Mouse (Mus musculus) large intestine, adult 2 months (tissue): Measurements from ENCODE around the gene Card6. TPM values are rescaled to one million over a fixed set of nuclear protein-coding genes. Genes with fewer than 3 reads are reported as not detected.

Experiments used
- DNase-seq: peaks from one replicate; pipeline ENCODE4 v3.0.0-alpha.2; 2012; ENCODE audit warnings: low read depth, low spot score
- WGBS: fragments of 180-500 bp; shearing (Covaris S2); methylation state at CpG from one replicate; pipeline ENCODE4 v1.1.7; 2018; 5-methylcytosine and 5-hydroxymethylcytosine counted together
- polyA plus RNA-seq: library from polyadenylated mRNA; depleted of rRNA; stranded (reverse); fragments of >200 nt; gene quantifications from 2 replicates; pipeline ENCODE4 v1.2.3, GENCODE M21; 2012; rRNA removed

Gene Card6
- polyA plus RNA-seq, 1 experiment, result 1.5 TPM

DNA sequence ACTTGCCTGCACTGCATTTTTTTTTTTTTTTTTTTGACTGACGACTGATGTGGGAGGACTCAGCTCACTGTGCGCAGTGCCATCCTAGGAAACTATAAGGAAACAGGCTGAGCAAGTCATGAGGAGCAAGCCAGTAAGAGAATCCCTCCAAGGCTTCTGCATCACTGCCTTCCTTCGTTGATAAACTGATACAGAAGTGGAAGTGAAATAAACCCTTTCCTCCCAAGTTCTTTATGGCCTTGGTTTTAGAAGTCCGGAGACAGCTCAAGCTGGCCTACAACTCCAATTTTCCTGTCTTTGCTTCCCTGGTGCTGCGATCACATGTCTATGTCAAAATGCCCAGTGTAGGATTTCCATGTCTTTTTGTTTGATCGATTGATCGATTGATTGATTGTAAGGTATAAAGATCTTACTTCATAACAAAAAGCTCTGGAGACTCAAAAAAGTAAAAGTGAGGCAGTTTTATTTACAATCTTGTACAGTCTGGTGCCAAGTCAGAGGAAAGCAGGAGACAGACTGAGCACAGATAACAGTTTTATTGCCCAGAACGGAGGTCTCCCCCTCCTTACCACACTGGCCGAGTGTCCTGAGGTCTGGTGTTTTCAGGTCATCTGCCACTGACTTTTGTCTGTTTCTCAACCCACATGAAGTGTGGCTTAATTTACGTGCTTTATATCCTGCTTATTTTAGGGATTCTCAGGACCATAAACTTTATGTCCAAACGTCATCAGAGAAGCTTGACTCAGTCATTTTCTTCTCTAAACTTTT is 12.6 kb downstream of the Card6 start:
- no peak for DNase-seq
- WGBS, result 66% methylated on average over 11 of the region's 11 CpGs

GRCm38 (mm10) chr15:5090131-5090530 is 18.2 kb downstream of the Card6 start:
- no peak for DNase-seq
- WGBS, result 81% methylated on average over 10 of the region's 10 CpGs

- WGBS, result 50% methylated on average over 7 of the region's 7 CpGs
These were observed 19.3 kb downstream of the Card6 start for GRCm38 (mm10) chr15:5088850-5089608.

DNA sequence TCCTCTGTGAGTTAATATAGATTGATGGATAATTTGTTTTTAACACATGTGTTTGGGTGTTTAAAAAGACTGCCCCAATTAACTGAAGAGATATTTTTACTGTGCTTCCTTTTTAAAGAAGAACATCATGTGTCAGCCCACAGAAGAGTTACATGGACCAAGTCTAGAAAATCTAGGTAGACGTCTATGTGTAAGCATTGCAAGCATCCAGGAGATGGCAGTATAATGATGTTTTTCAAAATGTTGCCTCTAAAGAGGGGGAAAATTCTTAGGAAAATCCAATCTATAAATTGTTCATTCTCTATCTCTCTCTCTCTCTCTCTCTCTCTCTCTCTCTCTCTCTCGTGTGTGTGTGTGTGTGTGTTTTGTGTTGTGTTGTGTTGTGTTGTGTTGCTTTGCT is 22.2 kb downstream of the Card6 start:
- no peak for DNase-seq
- 12% methylated on average over 2 of the region's 2 CpGs for WGBS

More at GRCm38 (mm10) chr15:5088850-5089608, 19.3 kb downstream of the Card6 start:
- DNase-seq, result no peak

DNA sequence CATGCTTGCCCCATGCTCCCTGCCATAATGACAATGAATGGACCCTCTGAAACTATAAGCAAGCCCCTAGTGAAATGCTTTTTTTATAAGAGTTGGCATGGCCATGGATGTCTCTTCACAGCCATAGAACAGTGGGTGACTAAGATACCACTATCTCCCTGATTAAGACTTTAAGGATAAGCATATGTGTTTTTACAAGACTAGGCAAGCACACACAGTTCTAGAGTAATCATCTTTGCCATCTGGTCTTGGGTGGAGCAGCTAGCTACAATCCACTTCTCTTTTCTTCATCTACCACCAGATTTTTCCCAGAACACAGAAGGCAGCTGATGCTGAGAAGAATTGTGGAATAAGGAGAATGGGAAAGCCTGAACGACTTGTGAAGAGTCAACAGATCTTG is 27.1 kb downstream of the Card6 start:
- 69% methylated on average over 1 of the region's 1 CpGs for WGBS
- no peak for DNase-seq

DNA sequence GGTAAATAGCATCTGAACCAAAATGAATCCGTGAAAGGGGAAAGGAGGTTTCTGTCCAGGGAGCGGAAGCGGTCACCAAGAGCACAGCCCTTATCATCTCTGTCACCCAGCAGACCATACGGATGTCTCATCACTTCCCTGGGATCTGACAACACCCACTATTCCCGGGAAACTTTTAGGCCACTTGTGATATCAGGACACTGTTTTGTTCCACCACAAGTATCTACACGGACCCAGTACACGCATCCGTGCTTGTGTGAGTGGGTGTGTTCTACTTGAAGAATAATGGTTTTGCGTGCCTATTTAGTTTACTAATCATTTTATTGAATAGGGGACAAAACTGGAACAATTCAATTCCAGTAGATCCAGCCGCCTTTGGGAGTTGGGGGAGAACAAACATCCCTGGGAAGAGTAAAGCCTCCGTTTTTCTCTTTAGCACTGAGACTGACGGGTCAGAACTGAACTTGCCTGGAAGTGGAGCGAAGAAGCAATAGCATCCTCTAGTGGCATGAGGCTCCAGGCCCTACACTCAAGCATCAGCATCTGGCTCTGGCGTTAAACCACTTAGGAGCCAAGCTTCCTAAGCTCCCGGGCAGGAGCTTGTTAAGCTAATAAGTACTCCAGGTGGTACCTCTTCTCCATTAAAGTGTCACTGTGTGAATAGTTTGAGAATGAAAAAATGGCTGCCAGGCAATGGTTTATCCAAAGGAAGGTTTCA is 39.4 kb downstream of the Card6 start:
- WGBS, result 57% methylated on average over 15 of the region's 15 CpGs

DNA sequence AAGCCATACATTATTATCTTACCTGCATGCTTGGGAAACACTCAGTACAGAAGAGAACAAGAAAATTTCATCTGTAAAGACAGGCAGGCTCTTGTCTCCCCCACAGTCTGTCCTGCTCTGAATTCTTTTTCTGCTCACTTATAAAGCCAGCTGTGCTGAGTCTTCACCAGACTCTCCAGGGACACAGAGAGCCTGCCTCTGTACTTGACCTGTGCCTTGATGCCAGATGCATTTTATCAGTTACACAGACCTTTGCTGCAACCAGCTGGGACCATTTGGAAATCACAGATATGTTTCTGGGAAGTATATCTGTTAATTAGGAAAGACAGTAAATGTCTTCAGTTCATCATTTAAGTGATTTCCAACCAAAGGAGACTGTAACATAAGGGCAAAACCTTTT is 44.7 kb downstream of the Card6 start, which contains the start of gene C7:
Gene C7, minus strand, starts transcription at position 106 of the 400 bp plus-strand sequence.
- DNase-seq, result no peak

More for the DNA sequence above, 39.4 kb downstream of the Card6 start:
- no peak for DNase-seq

Other genes with a start within 250 kb of the Card6 start
- gene Mroh2b, start 209.8 kb downstream of the Card6 start, polyA plus RNA-seq, result not detected in 2 replicates
- gene C7, start 44.8 kb downstream of the Card6 start, polyA plus RNA-seq, result 0.52 and 2.5 TPM in 2 replicates
- gene Rpl37, start 8.1 kb upstream of the Card6 start, polyA plus RNA-seq, result 934 and 1,060 TPM in 2 replicates
- gene Prkaa1, start 35.3 kb upstream of the Card6 start, polyA plus RNA-seq, result 5.1 and 6.1 TPM in 2 replicates
- 3.4 and 5.2 TPM in 2 replicates for gene Ttc33, start 77.0 kb upstream of the Card6 start, polyA plus RNA-seq
- gene Ptger4, start 135.6 kb upstream of the Card6 start, polyA plus RNA-seq, result 19.9 and 31.8 TPM in 2 replicates